Mouse (Mus musculus) embryonic facial prominence, embryonic 12.5 days (tissue): Measurements from ENCODE around the gene Klhdc9. TPM values are rescaled to one million over a fixed set of nuclear protein-coding genes. Genes with fewer than 3 reads are reported as not detected.

ENCODE experiments used
- ATAC-seq: fragments of 200-750 bp; cut with Nextera tagmentation; 2 replicates; pipeline ENCODE4 v1.8.0; 2017; ENCODE audit not compliant: insufficient number of reproducible peaks, insufficient read depth, low FRiP score, low TSS enrichment
- H3K27ac ChIP-seq: fragments of 300-500 bp; sonication (generic); 2 replicates; pipeline ENCODE4 v1.5.1; 2016; ENCODE audit warnings: mild to moderate bottlenecking
- H3K27me3 ChIP-seq: fragments of 300-500 bp; sonication (generic); 2 replicates; pipeline ENCODE4 v1.6.1; 2016; ENCODE audit warnings: mild to moderate bottlenecking, moderate library complexity
- H3K36me3 ChIP-seq: fragments of 300-500 bp; sonication (generic); 2 replicates; pipeline ENCODE4 v1.6.1; 2016; ENCODE audit warnings: mild to moderate bottlenecking
- H3K4me1 ChIP-seq: fragments of 300-500 bp; sonication (generic); 2 replicates; pipeline ENCODE4 v1.6.1; 2016
- H3K4me2 ChIP-seq: fragments of 300-500 bp; sonication (generic); replicated peaks from 2 replicates; pipeline ENCODE4 v1.6.1; 2016; ENCODE audit warnings: mild to moderate bottlenecking, moderate library complexity
- H3K4me3 ChIP-seq: fragments of 300-500 bp; sonication (generic); 2 replicates; pipeline ENCODE4 v1.5.1; 2016; ENCODE audit warnings: mild to moderate bottlenecking
- H3K9ac ChIP-seq: fragments of 300-500 bp; sonication (generic); 2 replicates; pipeline ENCODE4 v1.6.1; 2016; ENCODE audit warnings: mild to moderate bottlenecking, moderate library complexity
- H3K9me3 ChIP-seq: fragments of 300-500 bp; sonication (generic); 2 replicates; pipeline ENCODE4 v1.6.1; 2016; ENCODE audit warnings: mild to moderate bottlenecking, moderate library complexity
- WGBS: fragments of 180-500 bp; shearing (Covaris S2); methylation state at CpG from one replicate; pipeline ENCODE4 v1.1.7; 2016; 5-methylcytosine and 5-hydroxymethylcytosine counted together
- polyA plus RNA-seq: library from polyadenylated mRNA; unstranded; fragments of >200 nt; fragmentation: Nextera tagmentation; extraction: Ambion mirVana; gene quantifications from 2 replicates; pipeline ENCODE4 v1.2.1, GENCODE M21; 2016

The Klhdc9 gene
- polyA plus RNA-seq, 1 experiment from 2014 or later, result 1.8 TPM

GRCm38 (mm10) chr1:171379935-171380599 is 19.5 kb upstream of the Klhdc9 start:
- Histone ChIP-seq H3K27me3 (peaks cover 13% of the 10 kb centered on the region), H3K9ac (no peak overlapping the region), H3K4me1 (peaks cover 12% of the 10 kb centered on the region; the same call in 1 of the 2 replicates), H3K4me2 (peak overlapping the region; percentile 43), H3K9me3 (no peaks in the 10 kb centered on the region), H3K36me3 (no peaks in the 10 kb centered on the region), H3K27ac (no peak overlapping the region), H3K4me3 (peak overlapping the region; percentile 20)
- ATAC-seq, result peak; percentile 18; the same call in 1 of the 2 replicates
- 5% methylated on average over 31 of the region's 31 CpGs for WGBS

GRCm38 (mm10) chr1:171378298-171378697 is 17.7 kb upstream of the Klhdc9 start:
- Histone ChIP-seq H3K36me3 (no peaks in the 10 kb centered on the region), H3K27me3 (peaks cover 13% of the 10 kb centered on the region), H3K9me3 (no peaks in the 10 kb centered on the region), H3K27ac (no peak overlapping the region), H3K4me3 (no peak overlapping the region), H3K4me2 (no peak overlapping the region), H3K9ac (no peak overlapping the region), H3K4me1 (peaks cover 19% of the 10 kb centered on the region)
- no peak for ATAC-seq
- 86% methylated on average over 6 of the region's 6 CpGs for WGBS

GRCm38 (mm10) chr1:171375646-171376097 is 15.1 kb upstream of the Klhdc9 start:
- Histone ChIP-seq H3K36me3 (no peaks in the 10 kb centered on the region), H3K4me1 (peaks cover 20% of the 10 kb centered on the region), H3K27me3 (peaks cover 13% of the 10 kb centered on the region), H3K4me3 (no peak overlapping the region), H3K27ac (no peak overlapping the region), H3K9ac (no peak overlapping the region), H3K9me3 (no peaks in the 10 kb centered on the region), H3K4me2 (no peak overlapping the region)
- 35% methylated on average over 9 of the region's 9 CpGs for WGBS
- peak; percentile 32; the same call in 1 of the 2 replicates for ATAC-seq

- Histone ChIP-seq H3K27ac (0 out of 2 replicates have a peak overlapping the region, but pooled peaks have one; percentile 12), H3K9ac (no peak overlapping the region), H3K4me3 (no peak overlapping the region), H3K4me1 (peaks cover 12% of the 10 kb centered on the region), H3K27me3 (0 out of 2 replicates have a peak, but pooled peaks cover 4% of the 10 kb centered on the region), H3K36me3 (no peaks in the 10 kb centered on the region), H3K9me3 (no peaks in the 10 kb centered on the region), H3K4me2 (no peak overlapping the region)
- ATAC-seq, result no peak
- WGBS, result 0% methylated on average over 4 of the region's 4 CpGs
These were observed 13.3 kb upstream of the Klhdc9 start for GRCm38 (mm10) chr1:171373946-171374345.

- ATAC-seq, result no peak
- Histone ChIP-seq H3K4me3 (no peak overlapping the region), H3K9ac (no peak overlapping the region), H3K27ac (no peak overlapping the region), H3K36me3 (no peaks in the 10 kb centered on the region), H3K4me2 (no peak overlapping the region), H3K4me1 (peaks cover 12% of the 10 kb centered on the region), H3K9me3 (no peaks in the 10 kb centered on the region), H3K27me3 (0 out of 2 replicates have a peak, but pooled peaks cover 4% of the 10 kb centered on the region)
- WGBS, result 19% methylated on average over 3 of the region's 3 CpGs
These were observed 12.3 kb upstream of the Klhdc9 start for GRCm38 (mm10) chr1:171372880-171373279.

GRCm38 (mm10) chr1:171369845-171370556 is 9.4 kb upstream of the Klhdc9 start, which contains the start of gene Nectin4:
Gene Nectin4, plus strand, starts transcription at chr1:171370099.
- H3K4me3 ChIP-seq, result peak within 1 kb of the TSS; percentile 15; the same call in 1 of the 2 replicates
- ATAC-seq, result no peak
- WGBS, result 35% methylated on average over 20 of the region's 20 CpGs
- H3K9me3 ChIP-seq, result no peaks in the 10 kb centered on the region
- H3K9ac ChIP-seq, result no peak within 1 kb of the TSS
- H3K4me1 ChIP-seq, result peaks cover 8% of the 10 kb centered on the region
- H3K4me2 ChIP-seq, result peak within 1 kb of the TSS; percentile 9; the same call in 1 of the 2 replicates
- no peak within 1 kb of the TSS for H3K27ac ChIP-seq
- H3K36me3 ChIP-seq, result no peaks in the 10 kb centered on the region
- H3K27me3 ChIP-seq, result 0 out of 2 replicates have a peak, but pooled peaks cover 4% of the 10 kb centered on the region

GRCm38 (mm10) chr1:171365934-171366333 is 5.3 kb upstream of the Klhdc9 start:
- H3K4me2 ChIP-seq, result no peak overlapping the region
- 66% methylated on average over 7 of the region's 7 CpGs for WGBS
- H3K9me3 ChIP-seq, result no peaks in the 10 kb centered on the region
- H3K4me3 ChIP-seq, result no peak overlapping the region
- no peak overlapping the region for H3K9ac ChIP-seq
- H3K27me3 ChIP-seq, result 0 out of 2 replicates have a peak, but pooled peaks cover 4% of the 10 kb centered on the region
- no peak for ATAC-seq
- H3K36me3 ChIP-seq, result no peaks in the 10 kb centered on the region
- peaks cover 6% of the 10 kb centered on the region; the same call in 1 of the 2 replicates for H3K4me1 ChIP-seq
- no peak overlapping the region for H3K27ac ChIP-seq

GRCm38 (mm10) chr1:171361106-171362103 is 807 bp upstream of the Klhdc9 start:
- Histone ChIP-seq H3K27ac (peak overlapping the region; percentile 63; the same call in 1 of the 2 replicates), H3K4me1 (peaks cover 11% of the 10 kb centered on the region; the same call in 1 of the 2 replicates), H3K4me3 (peak overlapping the region; percentile 52), H3K9ac (peak overlapping the region; percentile 67), H3K4me2 (peak overlapping the region; percentile 72), H3K27me3 (no peaks in the 10 kb centered on the region), H3K36me3 (peaks cover 18% of the 10 kb centered on the region), H3K9me3 (no peaks in the 10 kb centered on the region)
- 23% methylated on average over 16 of the region's 16 CpGs for WGBS
- no peak; the same call in 1 of the 2 replicates for ATAC-seq

GRCm38 (mm10) chr1:171360253-171360652 is 345 bp downstream of the Klhdc9 start:
- peak overlapping the region; percentile 67 for H3K9ac ChIP-seq
- H3K4me3 ChIP-seq, result peak overlapping the region; percentile 52
- peaks cover 20% of the 10 kb centered on the region for H3K36me3 ChIP-seq
- 7% methylated on average over 22 of the region's 26 CpGs for WGBS
- H3K4me2 ChIP-seq, result peak overlapping the region; percentile 72
- peaks cover 11% of the 10 kb centered on the region; the same call in 1 of the 2 replicates for H3K4me1 ChIP-seq
- peak; percentile 54; the same call in 1 of the 2 replicates for ATAC-seq
- 0 out of 2 replicates have a peak overlapping the region, but pooled peaks have one; percentile 26 for H3K27ac ChIP-seq
- no peaks in the 10 kb centered on the region for H3K9me3 ChIP-seq
- no peaks in the 10 kb centered on the region for H3K27me3 ChIP-seq

GRCm38 (mm10) chr1:171358421-171358820 is 2.2 kb downstream of the Klhdc9 start:
- H3K4me1 ChIP-seq, result peaks cover 11% of the 10 kb centered on the region; the same call in 1 of the 2 replicates
- no peak overlapping the region for H3K27ac ChIP-seq
- H3K4me3 ChIP-seq, result no peak overlapping the region
- WGBS, result 74% methylated on average over 4 of the region's 4 CpGs
- no peak overlapping the region for H3K4me2 ChIP-seq
- peaks cover 20% of the 10 kb centered on the region for H3K36me3 ChIP-seq
- H3K27me3 ChIP-seq, result no peaks in the 10 kb centered on the region
- H3K9ac ChIP-seq, result no peak overlapping the region
- ATAC-seq, result no peak
- H3K9me3 ChIP-seq, result no peaks in the 10 kb centered on the region

- H3K36me3 ChIP-seq, result peaks cover 20% of the 10 kb centered on the region
- ATAC-seq, result no peak
- WGBS, result 87% methylated on average over 2 of the region's 2 CpGs
- no peak overlapping the region for H3K4me3 ChIP-seq
- H3K9me3 ChIP-seq, result no peaks in the 10 kb centered on the region
- no peak overlapping the region for H3K27ac ChIP-seq
- H3K9ac ChIP-seq, result no peak overlapping the region
- no peaks in the 10 kb centered on the region for H3K27me3 ChIP-seq
- H3K4me2 ChIP-seq, result no peak overlapping the region
- peaks cover 10% of the 10 kb centered on the region; the same call in 1 of the 2 replicates for H3K4me1 ChIP-seq
These were observed 3.8 kb downstream of the Klhdc9 start for GRCm38 (mm10) chr1:171356814-171357213.
